Mouse (Mus musculus) layer of hippocampus, adult 11-12 months (tissue): ENCODE results near the gene Gm17654.
"Not testable (repeated sequence)": the region's sequence is repeated elsewhere in the genome, so short reads cannot be mapped to it uniquely, and the experiment has no call there.

ENCODE experiments used
- DNase-seq: peaks from one replicate; pipeline ENCODE4 v3.0.0; 2022; ENCODE audit warnings: low spot score

Gm17654 gene

DNA sequence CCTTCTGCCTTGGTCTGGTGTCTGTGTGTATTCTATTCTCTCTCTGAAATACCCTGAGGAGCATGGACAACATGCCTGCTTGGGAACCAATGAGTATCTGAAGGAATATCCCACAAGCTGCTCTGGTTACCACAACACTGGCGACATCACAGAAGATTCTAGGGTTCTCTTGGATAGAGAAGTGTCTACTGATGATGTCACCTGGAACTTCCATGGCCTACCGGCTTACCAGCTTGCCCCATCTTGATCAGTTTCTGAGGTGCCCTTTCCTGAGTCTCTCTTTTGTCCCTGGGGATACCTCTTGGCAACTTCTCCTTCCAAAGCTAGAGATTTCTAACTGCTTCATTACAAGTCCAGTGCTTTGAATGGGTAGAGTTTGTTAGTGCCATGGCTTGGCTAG is at the start of gene Gm17654:
TSS of gene Gm17654 (minus strand) at position 101 of the 400 bp plus-strand sequence.
- DNase-seq: not testable (repeated sequence)

DNA sequence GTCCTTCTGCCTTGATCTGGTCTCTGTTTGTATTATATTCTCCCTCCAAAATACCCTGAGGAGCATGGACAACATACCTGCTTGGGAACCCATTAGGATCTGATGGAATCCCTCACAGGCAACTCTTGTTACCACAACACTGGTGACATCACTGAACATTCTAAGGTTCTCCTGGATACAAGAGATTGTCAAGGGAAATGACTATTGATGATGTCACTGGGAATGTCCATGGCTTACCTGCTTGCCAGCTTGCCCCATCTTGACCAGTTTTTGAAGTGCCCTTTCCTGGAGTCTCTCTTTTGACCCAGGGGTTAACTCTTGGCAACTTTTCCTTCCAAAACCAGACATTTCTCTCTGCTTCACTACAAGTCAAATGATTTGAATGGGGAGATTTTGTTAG is 29.0 kb upstream of the Gm17654 start, which contains the start of gene Gm10375:
TSS of gene Gm10375 (minus strand) at position 101 of the 400 bp plus-strand sequence.
- DNase-seq: not testable (repeated sequence)

DNA sequence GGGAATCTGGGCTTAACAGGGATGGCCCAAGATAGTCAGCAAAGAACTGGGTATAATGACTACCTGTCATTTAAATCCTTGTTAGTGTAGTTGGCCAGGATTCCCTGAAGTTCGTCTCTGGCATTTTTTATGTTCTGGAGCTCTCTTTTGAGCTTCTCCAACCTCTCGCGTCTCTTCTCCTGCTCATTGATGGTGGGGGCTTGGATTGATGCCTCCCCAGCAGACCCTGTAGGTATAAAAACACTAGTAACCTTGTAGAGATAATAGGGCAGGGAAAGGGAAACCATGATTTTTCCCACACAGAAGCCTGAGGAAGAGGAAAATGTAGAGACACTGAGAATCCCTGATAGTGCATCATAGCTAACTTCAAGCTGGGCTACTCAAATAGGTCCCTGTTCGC is 977 bp downstream of the Gm17654 start:
- DNase-seq: not testable (repeated sequence)

DNA sequence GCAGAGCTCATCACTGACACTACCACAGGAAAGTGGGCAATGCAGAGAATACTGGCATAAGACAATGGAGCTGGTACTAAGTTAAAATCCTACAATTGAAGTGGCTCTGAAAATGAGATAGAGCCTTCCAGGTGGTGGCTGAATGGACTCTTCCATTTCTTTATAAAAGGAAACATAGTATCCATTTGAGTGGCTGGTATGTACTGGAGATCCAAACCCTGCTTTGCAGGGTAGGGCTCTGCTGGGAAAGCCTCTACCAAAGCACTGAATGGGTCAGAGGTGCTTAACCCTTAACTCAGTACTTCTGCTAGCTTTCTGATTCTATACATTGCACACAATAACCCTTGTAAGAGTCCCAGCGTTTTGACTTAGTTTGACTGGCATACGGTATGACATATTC is 26.7 kb downstream of the Gm17654 start:
- DNase-seq: not testable (repeated sequence)

DNA sequence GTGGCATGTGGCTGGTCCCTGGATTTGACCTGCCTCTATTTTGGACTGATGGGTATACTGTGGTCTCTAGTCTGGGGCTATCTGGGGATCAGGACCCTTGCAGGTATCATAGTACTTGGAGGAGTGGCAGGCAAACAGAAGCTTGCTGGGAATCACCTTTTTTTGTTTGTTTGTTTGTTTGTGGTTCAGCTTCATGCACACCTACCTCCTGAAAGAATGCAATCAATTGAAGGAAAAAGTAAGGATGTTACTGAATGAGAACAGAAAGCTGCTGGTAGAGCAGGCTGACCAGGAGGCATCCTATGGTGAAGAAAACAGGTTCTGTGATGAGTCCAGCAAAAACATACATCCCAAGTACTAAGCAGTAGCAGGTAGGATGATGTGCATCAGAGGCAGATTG is 32.7 kb downstream of the Gm17654 start:
- not testable (repeated sequence) for DNase-seq

DNA sequence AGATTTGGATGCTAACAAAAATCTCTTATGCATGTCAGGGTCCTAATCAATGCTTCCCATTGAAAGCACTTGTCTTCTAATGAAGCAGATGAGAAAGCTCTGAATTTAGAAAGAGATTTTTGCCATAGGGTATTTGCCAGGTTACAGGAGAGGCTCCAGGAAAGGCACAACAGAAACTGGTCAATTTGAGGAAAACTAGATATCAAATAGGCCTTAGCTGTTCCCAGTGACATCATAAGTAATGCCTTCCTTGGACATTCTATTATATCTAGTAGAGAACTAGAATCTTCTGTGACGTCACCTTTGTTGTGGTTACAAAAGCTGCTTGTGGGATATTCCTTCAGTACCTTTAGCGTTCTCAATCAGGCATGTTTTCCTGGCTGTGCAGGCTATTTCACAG is 35.7 kb downstream of the Gm17654 start, which contains the start of gene Gm5799:
TSS of gene Gm5799 (plus strand) at position 301 of the 400 bp plus-strand sequence.
- not testable (repeated sequence) for DNase-seq

DNA sequence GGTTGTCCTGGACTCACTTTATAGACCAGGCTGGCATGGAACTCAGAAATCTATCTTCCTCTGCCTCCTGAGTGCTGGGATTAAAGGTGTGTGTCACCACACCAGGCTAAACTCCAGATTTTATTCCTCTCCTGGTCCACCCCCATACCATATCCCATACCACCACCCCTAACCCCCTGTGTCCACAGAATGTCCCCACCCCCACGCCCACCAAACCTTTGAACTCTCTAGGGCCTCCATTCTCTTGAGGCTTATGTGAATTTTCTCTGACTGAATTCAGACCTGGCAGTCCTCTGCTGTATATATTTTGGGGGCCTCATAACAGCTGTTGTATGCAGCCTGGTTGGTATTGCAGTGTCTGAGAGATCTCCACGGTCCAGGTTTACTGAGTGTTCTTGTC is 40.8 kb downstream of the Gm17654 start:
- DNase-seq: not testable (repeated sequence)

DNA sequence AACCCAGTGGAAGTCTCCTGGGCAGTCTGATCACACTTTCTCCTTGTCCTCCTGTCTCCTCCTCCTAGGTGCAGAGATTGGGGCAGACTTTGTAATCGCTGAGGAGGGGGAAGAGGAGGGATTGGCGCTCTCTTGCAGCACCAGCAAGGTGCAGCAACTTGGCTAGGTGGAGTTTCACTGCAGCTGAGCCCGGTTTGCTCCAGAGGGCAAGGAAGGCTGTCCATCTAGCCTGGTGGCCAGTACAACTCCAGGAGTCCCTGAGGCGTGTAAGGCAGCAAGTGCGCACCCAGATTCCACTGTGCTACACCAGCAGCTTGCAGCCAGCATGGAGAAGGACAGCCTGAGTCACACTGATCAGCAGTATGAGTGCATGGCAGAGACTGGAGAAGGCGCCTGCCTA is 46.6 kb downstream of the Gm17654 start:
- DNase-seq: not testable (repeated sequence)

DNA sequence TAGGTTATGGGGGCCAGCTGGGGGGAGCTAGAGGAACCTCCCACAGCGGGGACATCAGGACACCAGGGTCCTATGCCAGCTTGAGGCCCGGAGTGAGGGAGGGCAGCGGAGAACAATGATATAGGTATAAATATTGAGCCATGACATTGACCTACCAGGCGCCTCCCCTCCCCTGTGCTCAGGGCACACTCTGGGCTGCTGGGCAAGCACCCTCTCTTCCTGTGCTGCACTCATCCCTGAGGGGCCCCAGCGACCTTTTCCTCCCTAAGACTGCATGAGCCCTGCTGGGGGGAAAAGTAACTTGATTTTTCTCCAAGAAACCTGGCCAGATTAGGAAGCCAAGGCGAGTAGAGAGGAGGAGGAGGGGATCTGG is 46.9 kb downstream of the Gm17654 start:
- DNase-seq: not testable (repeated sequence)

DNA sequence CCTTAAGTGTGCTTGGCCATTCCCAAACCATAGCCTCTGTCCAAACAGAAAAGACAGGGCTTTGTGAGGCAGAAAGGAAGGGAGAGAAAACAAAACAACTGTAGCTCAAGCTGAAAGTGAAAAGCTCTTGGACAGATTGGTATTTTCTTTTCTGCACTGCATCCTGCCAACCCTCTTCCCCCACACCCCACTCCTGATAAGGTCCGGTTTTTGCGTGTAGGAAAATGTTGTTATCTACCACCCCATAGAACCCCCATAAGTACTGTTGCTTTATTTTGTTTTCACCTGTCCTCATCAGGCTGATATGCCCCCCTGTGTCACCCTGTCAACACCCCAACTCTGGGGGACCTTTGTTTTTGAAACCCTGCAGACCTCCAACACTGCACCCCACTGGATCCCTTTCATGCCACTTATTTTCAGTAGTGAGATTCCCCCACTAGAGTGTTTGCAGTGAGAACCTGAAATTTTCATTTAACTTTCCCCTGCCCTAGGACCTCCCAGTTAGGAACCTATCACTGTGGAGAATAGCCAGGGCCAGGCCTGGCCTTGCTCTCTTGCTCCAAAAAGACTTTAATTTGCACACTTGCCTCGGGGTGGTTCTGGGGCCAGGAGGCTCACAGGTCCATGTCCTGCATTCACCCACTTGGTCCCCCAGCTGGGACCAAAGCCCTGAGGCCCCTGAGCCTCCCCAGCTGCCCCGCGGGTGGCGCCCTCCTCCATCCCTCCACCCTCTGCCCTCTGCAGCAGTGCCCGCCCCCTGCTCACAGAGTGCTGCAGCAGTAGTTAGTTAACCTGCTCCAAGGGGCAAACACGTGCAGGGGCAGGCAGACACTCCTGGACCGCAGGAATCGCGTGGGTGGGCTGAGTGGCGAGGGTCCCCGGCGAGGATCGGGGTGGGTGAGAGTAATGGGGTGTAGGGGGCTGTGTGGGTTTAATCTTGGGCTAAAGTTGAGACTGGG is 47.6 kb downstream of the Gm17654 start:
- DNase-seq: not testable (repeated sequence)
